Mouse (Mus musculus): ENCODE measurements at regions not wholly inside any gene's neighbourhood (a gene's known extent, or its start where the extent isn't known, plus 50 kb on each side); places are given as distances from the start of the nearest gene placed in this dataset.

GRCm38 (mm10) chr2:51566554-51567246 lies 60.6 kb upstream of the Tas2r134 start:
- peaks cover 10% of the 10 kb centered on the region; the same call in 1 of the 2 replicates for H3K4me1 ChIP-seq (ENCODE audit: insufficient read depth, low read length)
- WGBS = 75% methylated on average over 7 of the region's 7 CpGs
- no peaks in the 10 kb centered on the region for H3K27me3 ChIP-seq (ENCODE audit: insufficient read depth, low read length)
- no peak overlapping the region for H3K4me3 ChIP-seq (ENCODE audit: low read length)
- H3K9me3 ChIP-seq (ENCODE audit: low read length) = no peaks in the 10 kb centered on the region
- H3K27ac ChIP-seq (ENCODE audit: low read length) = no peak overlapping the region
- no peak overlapping the region for H3K4me2 ChIP-seq (replicated peaks; ENCODE audit: low read depth, low read length)
- no peak for ATAC-seq (ENCODE audit: low FRiP score, low TSS enrichment)
- H3K9ac ChIP-seq (replicated peaks; ENCODE audit: low read length) = no peak overlapping the region
- no peaks in the 10 kb centered on the region for H3K36me3 ChIP-seq (ENCODE audit: insufficient read depth, low read length)

DNA sequence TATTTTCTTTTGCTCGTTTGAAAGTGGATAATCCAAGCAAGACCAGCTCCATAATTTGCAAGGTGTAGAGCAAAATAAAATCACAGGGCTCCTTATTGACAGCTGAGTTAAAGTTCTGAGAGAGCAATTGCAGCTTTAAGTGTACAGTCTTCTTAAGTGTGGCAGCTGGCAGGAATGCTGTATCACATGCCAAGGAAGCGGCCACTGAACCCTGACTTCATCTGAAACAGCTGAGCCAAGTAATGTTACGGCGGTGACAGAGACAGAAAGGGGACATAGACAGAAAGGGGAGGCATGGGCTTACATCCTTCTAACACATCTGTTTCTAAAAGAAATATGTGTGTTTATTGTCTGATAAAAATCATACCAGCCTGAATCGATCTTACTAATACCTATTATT lies 63.4 kb upstream of the Tas2r134 start:
- H3K4me3 ChIP-seq (ENCODE audit: low read length) = no peak overlapping the region
- H3K36me3 ChIP-seq (ENCODE audit: insufficient read depth, low read length) = no peaks in the 10 kb centered on the region
- no peak overlapping the region for H3K4me2 ChIP-seq (replicated peaks; ENCODE audit: low read depth, low read length)
- H3K4me1 ChIP-seq (ENCODE audit: insufficient read depth, low read length) = peaks cover 10% of the 10 kb centered on the region; the same call in 1 of the 2 replicates
- H3K9ac ChIP-seq (replicated peaks; ENCODE audit: low read length) = no peak overlapping the region
- peak; percentile 75; the same call in 1 of the 2 replicates for ATAC-seq (ENCODE audit: low FRiP score, low TSS enrichment)
- no peak overlapping the region for H3K27ac ChIP-seq (ENCODE audit: low read length)
- H3K9me3 ChIP-seq (ENCODE audit: low read length) = no peaks in the 10 kb centered on the region
- 45% methylated on average over 5 of the region's 5 CpGs for WGBS
- no peaks in the 10 kb centered on the region for H3K27me3 ChIP-seq (ENCODE audit: insufficient read depth, low read length)

DNA sequence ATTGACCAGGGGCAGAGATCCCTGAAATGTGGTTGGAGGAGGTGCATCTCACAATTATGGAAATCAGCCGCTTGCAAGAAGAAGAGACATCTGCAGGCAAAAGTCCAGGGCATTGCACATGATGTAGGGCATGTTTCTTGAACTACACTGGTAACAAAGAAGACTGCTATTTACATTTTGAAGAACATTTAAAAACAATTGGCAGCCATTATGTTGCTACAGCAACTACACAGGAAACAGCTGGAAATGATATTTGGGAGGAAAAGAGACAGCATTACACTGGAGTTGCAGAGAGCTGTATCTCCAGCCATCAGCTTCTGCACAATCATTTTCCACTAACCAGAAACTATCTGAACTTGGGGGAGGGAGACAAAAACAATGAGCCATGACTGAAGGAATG lies 64.1 kb upstream of the Tas2r134 start:
- Histone ChIP-seq H3K4me2 (replicated peaks; ENCODE audit: low read depth, low read length) (no peak overlapping the region), H3K4me1 (ENCODE audit: insufficient read depth, low read length) (peaks cover 10% of the 10 kb centered on the region; the same call in 1 of the 2 replicates), H3K27me3 (ENCODE audit: insufficient read depth, low read length) (no peaks in the 10 kb centered on the region), H3K4me3 (ENCODE audit: low read length) (no peak overlapping the region), H3K27ac (ENCODE audit: low read length) (no peak overlapping the region), H3K36me3 (ENCODE audit: insufficient read depth, low read length) (no peaks in the 10 kb centered on the region), H3K9ac (replicated peaks; ENCODE audit: low read length) (no peak overlapping the region), H3K9me3 (ENCODE audit: low read length) (no peaks in the 10 kb centered on the region)
- whole genome bisulfite sequencing = 85% methylated on average over 1 of the region's 1 CpGs
- no peak for ATAC-seq (ENCODE audit: low FRiP score, low TSS enrichment)

DNA sequence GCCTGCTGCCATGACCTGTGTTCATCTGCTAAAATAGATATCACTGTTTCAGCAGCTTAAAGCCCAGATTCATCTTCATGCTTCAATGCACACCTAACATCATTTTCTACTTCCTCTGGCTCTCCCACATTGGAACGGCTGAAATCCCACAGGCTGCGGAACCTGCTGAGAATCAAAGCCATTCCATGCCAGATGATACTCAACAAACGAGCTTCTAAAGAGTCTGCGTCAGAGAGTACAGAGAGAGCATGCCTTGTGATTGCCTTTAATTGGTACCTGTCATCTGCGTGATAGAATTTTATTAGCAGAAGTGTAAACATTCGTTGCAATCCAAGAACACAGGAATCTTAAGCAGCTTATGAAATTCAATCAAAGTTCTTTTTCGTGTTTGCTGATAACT lies 76.4 kb upstream of the Tas2r134 start:
- 39% methylated on average over 7 of the region's 7 CpGs for WGBS
- H3K9ac ChIP-seq (replicated peaks; ENCODE audit: low read length) = no peak overlapping the region
- ATAC-seq (ENCODE audit: low FRiP score, low TSS enrichment) = no peak

GRCm38 (mm10) chr2:51549125-51549524 lies 78.2 kb upstream of the Tas2r134 start:
- Histone ChIP-seq H3K4me1 (ENCODE audit: insufficient read depth, low read length) (peaks cover 8% of the 10 kb centered on the region), H3K27me3 (ENCODE audit: insufficient read depth, low read length) (no peaks in the 10 kb centered on the region), H3K4me3 (ENCODE audit: low read length) (no peak overlapping the region), H3K27ac (ENCODE audit: low read length) (no peak overlapping the region), H3K36me3 (ENCODE audit: insufficient read depth, low read length) (no peaks in the 10 kb centered on the region), H3K4me2 (replicated peaks; ENCODE audit: low read depth, low read length) (no peak overlapping the region), H3K9me3 (ENCODE audit: low read length) (no peaks in the 10 kb centered on the region), H3K9ac (replicated peaks; ENCODE audit: low read length) (no peak overlapping the region)
- peak; percentile 75 for ATAC-seq (ENCODE audit: low FRiP score, low TSS enrichment)
- WGBS = 74% methylated on average over 5 of the region's 5 CpGs

More for the DNA sequence above, 76.4 kb upstream of the Tas2r134 start:
- Histone ChIP-seq H3K9me3 (ENCODE audit: low read length) (no peaks in the 10 kb centered on the region), H3K27ac (ENCODE audit: low read length) (no peak overlapping the region), H3K27me3 (ENCODE audit: insufficient read depth, low read length) (no peaks in the 10 kb centered on the region), H3K36me3 (ENCODE audit: insufficient read depth, low read length) (no peaks in the 10 kb centered on the region), H3K4me3 (ENCODE audit: low read length) (no peak overlapping the region), H3K4me2 (replicated peaks; ENCODE audit: low read depth, low read length) (no peak overlapping the region), H3K4me1 (ENCODE audit: insufficient read depth, low read length) (peaks cover 8% of the 10 kb centered on the region)

GRCm38 (mm10) chr2:51546181-51546580 lies 81.1 kb upstream of the Tas2r134 start:
- no peak for ATAC-seq (ENCODE audit: low FRiP score, low TSS enrichment)
- Histone ChIP-seq H3K27me3 (ENCODE audit: insufficient read depth, low read length) (no peaks in the 10 kb centered on the region), H3K4me3 (ENCODE audit: low read length) (no peak overlapping the region), H3K4me2 (replicated peaks; ENCODE audit: low read depth, low read length) (no peak overlapping the region), H3K9ac (replicated peaks; ENCODE audit: low read length) (no peak overlapping the region), H3K36me3 (ENCODE audit: insufficient read depth, low read length) (no peaks in the 10 kb centered on the region), H3K27ac (ENCODE audit: low read length) (no peak overlapping the region), H3K9me3 (ENCODE audit: low read length) (no peaks in the 10 kb centered on the region), H3K4me1 (ENCODE audit: insufficient read depth, low read length) (peaks cover 8% of the 10 kb centered on the region)
- 86% methylated on average over 3 of the region's 3 CpGs for WGBS

DNA sequence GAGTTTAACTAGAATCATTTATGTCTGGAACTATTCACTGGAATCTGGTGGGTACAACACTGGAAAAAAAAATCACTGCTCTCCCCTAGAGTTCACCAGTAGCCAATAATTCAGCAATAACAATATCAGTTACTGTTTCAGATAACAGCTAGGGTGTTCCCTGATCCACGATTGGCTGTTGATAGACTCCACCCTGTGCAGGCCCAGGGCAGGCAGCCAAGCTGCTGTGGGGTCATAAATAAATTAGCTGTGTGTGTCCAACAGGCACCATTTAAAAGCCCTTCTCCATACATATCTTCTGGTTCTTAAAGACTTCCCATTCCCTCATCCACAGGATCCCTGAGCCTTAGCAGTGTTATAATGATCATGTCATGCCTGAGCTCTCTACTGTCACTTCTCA lies 83.4 kb upstream of the Tas2r134 start:
- no peaks in the 10 kb centered on the region for H3K36me3 ChIP-seq (ENCODE audit: insufficient read depth, low read length)
- H3K4me3 ChIP-seq (ENCODE audit: low read length) = no peak overlapping the region
- peak; percentile 46; the same call in 1 of the 2 replicates for ATAC-seq (ENCODE audit: low FRiP score, low TSS enrichment)
- H3K9ac ChIP-seq (replicated peaks; ENCODE audit: low read length) = no peak overlapping the region
- H3K4me1 ChIP-seq (ENCODE audit: insufficient read depth, low read length) = no peaks in the 10 kb centered on the region
- no peaks in the 10 kb centered on the region for H3K27me3 ChIP-seq (ENCODE audit: insufficient read depth, low read length)
- WGBS = 31% methylated on average over 1 of the region's 1 CpGs
- H3K9me3 ChIP-seq (ENCODE audit: low read length) = no peaks in the 10 kb centered on the region
- H3K4me2 ChIP-seq (replicated peaks; ENCODE audit: low read depth, low read length) = no peak overlapping the region
- H3K27ac ChIP-seq (ENCODE audit: low read length) = no peak overlapping the region

GRCm38 (mm10) chr2:51542272-51542671 lies 85.0 kb upstream of the Tas2r134 start:
- Histone ChIP-seq H3K27ac (ENCODE audit: low read length) (no peak overlapping the region), H3K4me3 (ENCODE audit: low read length) (no peak overlapping the region), H3K27me3 (ENCODE audit: insufficient read depth, low read length) (no peaks in the 10 kb centered on the region), H3K4me2 (replicated peaks; ENCODE audit: low read depth, low read length) (no peak overlapping the region), H3K9me3 (ENCODE audit: low read length) (no peaks in the 10 kb centered on the region), H3K36me3 (ENCODE audit: insufficient read depth, low read length) (no peaks in the 10 kb centered on the region), H3K9ac (replicated peaks; ENCODE audit: low read length) (no peak overlapping the region), H3K4me1 (ENCODE audit: insufficient read depth, low read length) (no peaks in the 10 kb centered on the region)
- WGBS = 78% methylated on average over 4 of the region's 4 CpGs
- ATAC-seq (ENCODE audit: low FRiP score, low TSS enrichment) = no peak

DNA sequence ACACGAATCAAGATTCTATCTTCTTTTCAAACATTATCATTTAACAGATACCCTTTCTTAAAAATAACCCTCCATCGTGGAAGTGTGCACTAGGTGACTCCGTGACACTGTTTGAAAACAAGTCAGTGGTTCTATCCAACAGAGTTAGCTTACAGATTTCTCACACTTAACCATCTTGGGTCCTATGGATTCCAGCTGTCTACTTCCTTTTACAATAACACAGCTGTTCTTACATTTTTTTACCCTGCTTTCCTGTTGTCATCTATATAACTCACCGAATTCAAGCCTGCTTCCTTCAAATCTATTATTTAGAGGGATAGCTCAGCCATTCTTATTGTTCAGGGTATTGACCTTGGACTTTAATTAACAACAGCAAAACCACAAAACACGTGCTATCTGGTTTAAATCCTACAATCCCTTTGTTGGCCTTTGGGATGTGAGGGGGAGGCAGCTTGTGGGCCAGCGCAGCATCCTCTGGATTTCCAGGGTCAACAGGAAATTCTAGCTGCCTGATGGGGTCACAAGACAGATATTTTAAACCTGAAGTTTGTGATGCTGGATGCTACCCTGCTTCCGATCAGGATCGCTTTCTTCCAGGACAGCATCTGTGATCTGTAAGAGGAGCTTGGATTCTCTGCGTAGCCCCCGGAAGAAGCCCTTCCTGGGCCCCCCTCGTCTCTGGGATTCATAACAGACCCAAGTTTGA lies 94.4 kb upstream of the Tas2r134 start:
- H3K27ac ChIP-seq (ENCODE audit: low read length) = peak overlapping the region; percentile 62; the same call in 1 of the 2 replicates
- ATAC-seq (ENCODE audit: low FRiP score, low TSS enrichment) = peak; percentile 67

More for the DNA sequence above, 94.4 kb upstream of the Tas2r134 start:
- WGBS = 24% methylated on average over 11 of the region's 11 CpGs
- Histone ChIP-seq H3K4me2 (replicated peaks; ENCODE audit: low read depth, low read length) (0 out of 2 replicates have a peak overlapping the region, but pooled peaks have one; percentile 9), H3K4me1 (ENCODE audit: insufficient read depth, low read length) (peaks cover 13% of the 10 kb centered on the region; the same call in 1 of the 2 replicates), H3K9me3 (ENCODE audit: low read length) (no peaks in the 10 kb centered on the region), H3K36me3 (ENCODE audit: insufficient read depth, low read length) (no peaks in the 10 kb centered on the region), H3K4me3 (ENCODE audit: low read length) (no peak overlapping the region), H3K9ac (replicated peaks; ENCODE audit: low read length) (no peak overlapping the region), H3K27me3 (ENCODE audit: insufficient read depth, low read length) (no peaks in the 10 kb centered on the region)

Measured in kidney, embryonic 16.5 days (tissue).